Mouse (Mus musculus) duodenum, adult 2 months (tissue): ENCODE measurements around the gene Dhrs4. TPM values are rescaled to one million over a fixed set of nuclear protein-coding genes. Genes with fewer than 3 reads are reported as not detected.

ENCODE experiments used
- polyA plus RNA-seq: library from polyadenylated mRNA; depleted of rRNA; stranded (reverse); fragments of >200 nt; gene quantifications from 2 replicates; pipeline ENCODE4 v1.2.3, GENCODE M21; 2012; ENCODE audit warnings: low replicate concordance; rRNA removed

Dhrs4 gene
- 95.3 and 98.5 TPM in 2 replicates for polyA plus RNA-seq

DNA sequence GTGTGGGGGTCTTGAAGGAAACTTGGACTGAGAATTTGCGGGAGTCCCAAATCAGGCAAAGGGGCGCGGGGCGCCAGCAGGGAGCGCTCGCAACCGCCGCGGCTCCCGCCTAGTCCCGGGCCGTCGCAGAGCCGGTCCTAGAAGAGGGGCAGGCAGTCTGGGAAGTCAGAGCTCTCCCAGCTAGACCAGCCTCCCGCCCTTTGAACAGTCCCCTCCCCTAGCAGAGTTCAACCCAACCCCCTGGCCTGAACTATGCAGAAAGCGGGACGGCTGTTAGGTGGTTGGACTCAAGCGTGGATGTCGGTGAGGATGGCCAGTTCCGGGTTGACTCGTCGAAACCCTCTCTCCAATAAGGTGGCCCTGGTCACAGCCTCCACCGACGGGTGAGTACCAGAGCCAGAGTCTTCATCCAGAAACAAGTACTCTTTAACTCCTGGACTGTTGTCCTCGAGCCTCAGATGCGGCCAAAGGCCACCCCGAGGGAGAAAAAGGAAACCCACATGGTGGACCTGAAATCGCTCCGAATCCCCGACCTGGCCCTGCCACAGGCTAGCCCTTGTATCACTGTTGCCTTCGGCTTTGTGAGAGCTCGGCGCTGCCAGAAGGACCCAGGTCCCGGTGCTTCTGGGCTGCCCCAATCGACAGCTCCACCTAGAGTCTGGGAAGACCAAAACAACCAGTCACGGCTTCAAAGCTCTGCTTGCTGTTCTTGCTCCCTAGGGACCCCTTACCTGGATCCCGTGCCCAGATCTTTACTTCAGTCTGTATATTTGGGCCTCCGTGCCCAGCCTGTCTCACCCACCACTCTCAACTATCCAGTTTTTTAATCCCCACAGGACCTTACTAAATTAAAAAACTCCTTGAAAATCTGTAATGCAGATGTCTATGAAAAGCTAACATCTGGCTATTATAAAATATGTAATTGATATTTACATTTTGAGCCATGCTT is at the start of gene Dhrs4:
TSS of gene Dhrs4 (plus strand) at position 108 of the 949 bp plus-strand sequence.

DNA sequence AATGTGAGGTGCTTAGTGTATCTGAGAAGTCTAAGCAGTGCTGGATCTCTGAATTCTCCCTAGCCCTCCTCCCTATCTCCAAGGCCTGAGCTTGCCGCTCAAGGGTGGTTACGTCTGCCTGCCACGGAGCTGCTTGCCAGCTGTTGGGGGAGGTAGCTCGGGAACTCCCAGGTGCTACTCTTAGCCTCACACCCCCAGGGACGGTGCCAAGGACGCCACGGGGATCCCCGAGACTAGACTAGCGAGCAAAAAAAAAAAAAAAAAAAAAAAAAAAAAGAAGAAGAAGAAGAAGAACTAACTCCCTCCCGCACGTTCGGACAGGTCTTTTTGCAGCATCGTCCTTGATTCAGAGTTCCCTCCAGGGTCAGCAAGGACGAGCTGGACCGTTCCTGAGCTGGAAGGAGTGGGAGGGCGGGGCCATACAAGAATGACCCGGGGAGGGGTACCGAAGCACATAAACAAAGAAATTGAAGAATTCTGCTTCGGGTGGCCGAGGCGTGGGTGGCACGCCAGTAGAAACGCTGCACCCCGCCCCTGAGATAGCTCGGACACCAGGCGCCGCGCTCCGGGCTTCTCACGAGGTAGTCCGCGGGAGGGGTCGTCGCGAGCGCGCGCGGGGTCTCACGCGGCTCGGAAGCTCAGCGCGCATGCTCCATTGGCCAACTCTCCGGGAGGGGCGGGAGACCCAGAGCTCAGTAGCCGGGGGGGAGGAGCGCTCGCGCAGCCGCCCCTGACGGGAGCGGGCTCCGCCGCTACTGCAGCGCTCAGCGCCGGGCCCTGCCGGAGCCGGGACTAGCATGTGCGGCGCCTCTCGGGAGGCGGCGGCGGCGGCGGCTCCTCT is 12.0 kb downstream of the Dhrs4 start, which contains the start of gene Carmil3:
TSS of gene Carmil3 (plus strand) at position 291 of the 841 bp plus-strand sequence.

DNA sequence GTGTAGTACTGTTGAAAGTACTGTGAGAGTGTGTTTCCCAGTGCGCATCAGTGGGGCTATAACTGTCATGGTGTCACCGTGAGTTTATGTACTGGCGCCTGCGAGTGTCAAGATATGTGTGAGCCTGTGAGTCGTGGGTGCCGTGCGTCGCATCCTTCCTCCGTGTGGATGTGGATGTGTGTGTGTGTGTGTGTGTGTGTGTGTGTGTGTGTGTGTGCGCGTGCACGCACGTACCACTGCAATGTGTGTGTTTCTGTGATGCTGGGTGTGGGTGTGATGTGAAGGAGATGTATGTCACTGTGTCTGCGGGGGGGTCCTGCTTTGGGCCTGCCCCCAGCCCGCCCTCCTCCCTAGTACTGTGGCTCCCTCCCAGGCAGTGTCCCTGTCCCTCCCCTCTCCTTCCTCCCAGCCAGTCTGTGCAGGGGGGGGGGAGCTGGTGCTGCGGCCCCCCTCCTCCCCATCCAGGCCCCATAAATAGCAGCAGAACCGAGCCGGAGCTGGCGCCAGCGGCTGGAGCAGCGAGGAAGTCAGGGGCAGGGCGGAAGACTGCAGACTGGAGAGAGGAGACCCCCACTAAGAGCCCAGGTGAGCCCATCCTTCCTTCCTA is 31.7 kb downstream of the Dhrs4 start, which contains the start of gene Cpne6:
TSS of gene Cpne6 (plus strand) at position 321 of the 607 bp plus-strand sequence.

DNA sequence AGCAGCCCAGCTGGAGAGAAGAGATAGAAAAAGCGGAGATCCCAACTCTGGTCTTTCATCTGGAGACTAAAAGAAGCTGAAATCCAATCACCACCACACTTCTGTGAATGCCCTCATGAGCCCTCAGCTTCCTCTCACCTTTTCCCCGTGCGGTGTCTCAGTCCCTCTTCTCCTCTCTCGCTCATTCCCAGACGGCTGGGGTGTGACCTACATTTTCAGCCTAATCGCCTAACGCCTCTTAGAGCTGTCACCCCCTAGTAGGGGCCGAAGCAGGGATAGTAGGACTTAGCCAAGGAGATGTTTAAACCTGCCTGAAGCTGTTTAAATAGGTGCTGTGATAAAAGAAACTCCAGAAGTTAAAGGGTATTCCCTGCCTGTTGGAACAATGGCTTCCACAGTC is 46.2 kb downstream of the Dhrs4 start, which contains the start of gene Nrl:
TSS of gene Nrl (minus strand) at position 197 of the 400 bp plus-strand sequence.

Other genes with a start within 250 kb of the Dhrs4 start
- gene Carmil3, start 11.9 kb downstream of the Dhrs4 start, polyA plus RNA-seq: 0.58 and 5.5 TPM in 2 replicates
- gene Cpne6, start 31.7 kb downstream of the Dhrs4 start, polyA plus RNA-seq: 0.02 TPM in 1 of 2 replicates, not detected in the other
- not detected in 2 replicates for gene Nrl, start 46.2 kb downstream of the Dhrs4 start, polyA plus RNA-seq
- 19.5 and 27.3 TPM in 2 replicates for gene Pck2, start 61.5 kb downstream of the Dhrs4 start, polyA plus RNA-seq
- 95.6 and 99.0 TPM in 2 replicates for gene Dcaf11, start 81.2 kb downstream of the Dhrs4 start, polyA plus RNA-seq
- 0.66 and 1.2 TPM in 2 replicates for gene A730061H03Rik, start 81.6 kb downstream of the Dhrs4 start, polyA plus RNA-seq
- gene Fitm1, start 96.9 kb downstream of the Dhrs4 start, polyA plus RNA-seq: 0.09 TPM in 1 of 2 replicates, not detected in the other
- 79.6 and 120 TPM in 2 replicates for gene Psme1, start 99.4 kb downstream of the Dhrs4 start, polyA plus RNA-seq
- 22.9 and 37.1 TPM in 2 replicates for gene Emc9, start 106.5 kb downstream of the Dhrs4 start, polyA plus RNA-seq
- 117 and 212 TPM in 2 replicates for gene Psme2, start 112.4 kb downstream of the Dhrs4 start, polyA plus RNA-seq
- 33.6 and 53.0 TPM in 2 replicates for gene Rnf31, start 113.0 kb downstream of the Dhrs4 start, polyA plus RNA-seq
- 54.8 and 80.1 TPM in 2 replicates for gene Irf9, start 124.8 kb downstream of the Dhrs4 start, polyA plus RNA-seq
- gene Rec8, start 139.3 kb downstream of the Dhrs4 start, polyA plus RNA-seq: 59.9 and 65.8 TPM in 2 replicates
- gene Ipo4, start 157.2 kb downstream of the Dhrs4 start, polyA plus RNA-seq: 22.5 and 39.9 TPM in 2 replicates
- gene Gm49378, start 159.1 kb downstream of the Dhrs4 start, polyA plus RNA-seq: 6.3 and 23.9 TPM in 2 replicates
- 112 and 118 TPM in 2 replicates for gene Tm9sf1, start 165.0 kb downstream of the Dhrs4 start, polyA plus RNA-seq
- 0.69 and 1.3 TPM in 2 replicates for gene Tssk4, start 171.4 kb downstream of the Dhrs4 start, polyA plus RNA-seq
- gene Mdp1, start 181.8 kb downstream of the Dhrs4 start, polyA plus RNA-seq: 17.9 and 19.6 TPM in 2 replicates
- 9.4 and 9.7 TPM in 2 replicates for gene Gmpr2, start 193.2 kb downstream of the Dhrs4 start, polyA plus RNA-seq
- 242 and 271 TPM in 2 replicates for gene Nedd8, start 193.4 kb downstream of the Dhrs4 start, polyA plus RNA-seq
- 8.9 and 9.3 TPM in 2 replicates for gene Tinf2, start 203.1 kb downstream of the Dhrs4 start, polyA plus RNA-seq
- gene Tgm1, start 235.2 kb downstream of the Dhrs4 start, polyA plus RNA-seq: 0.48 and 0.58 TPM in 2 replicates
- 44.0 and 48.3 TPM in 2 replicates for gene Rabggta, start 243.5 kb downstream of the Dhrs4 start, polyA plus RNA-seq